Mouse (Mus musculus): ENCODE results near the gene Gbf1.

- TF ChIP-seq CTCF (IDR thresholded peaks at IDR 0.05; ENCODE audit: insufficient read depth, low read depth, low read length): no peak
- no peak for TF ChIP-seq POLR2A (IDR thresholded peaks at IDR 0.05; ENCODE audit: insufficient read depth, low read depth, low read length)
Observed at GRCm38 (mm10) chr19:46248991-46249390, 96.7 kb downstream of the Gbf1 start.
